Mouse (Mus musculus) liver, embryonic 16.5 days (tissue): ENCODE results near the gene Nptxr. TPM values are rescaled to one million over a fixed set of nuclear protein-coding genes. Genes with fewer than 3 reads are reported as not detected.

Experiments used
- ATAC-seq: fragments of 200-750 bp; cut with Nextera tagmentation; 2 replicates; pipeline ENCODE4 v1.8.0; 2017; ENCODE audit warnings: low read depth, mild to moderate bottlenecking, moderate number of reproducible peaks, moderate library complexity
- H3K27ac ChIP-seq: fragments of 300-500 bp; sonication (generic); 2 replicates; pipeline ENCODE4 v1.5.1; 2014; ENCODE audit warnings: mild to moderate bottlenecking, low read length
- H3K27me3 ChIP-seq: fragments of 300-500 bp; sonication (generic); 2 replicates; pipeline ENCODE4 v1.6.1; 2014; ENCODE audit warnings: low read depth, low read length, mixed read lengths; ENCODE audit not compliant: control insufficient read depth, insufficient read depth
- H3K36me3 ChIP-seq: fragments of 300-500 bp; sonication (generic); 2 replicates; pipeline ENCODE4 v1.6.1; 2014; ENCODE audit warnings: mild to moderate bottlenecking; ENCODE audit not compliant: control insufficient read depth, insufficient read depth
- H3K4me1 ChIP-seq: fragments of 300-500 bp; sonication (generic); 2 replicates; pipeline ENCODE4 v1.6.1; 2014; ENCODE audit warnings: low read depth, low read length, mixed read lengths; ENCODE audit not compliant: control insufficient read depth
- H3K4me2 ChIP-seq: fragments of 300-500 bp; sonication (generic); 2 replicates; pipeline ENCODE4 v1.6.1; 2014; ENCODE audit warnings: low read depth, low read length, mixed read lengths
- H3K4me3 ChIP-seq: fragments of 300-500 bp; sonication (generic); 2 replicates; pipeline ENCODE4 v1.5.1; 2014; ENCODE audit warnings: low read depth, mild to moderate bottlenecking, low read length
- H3K9ac ChIP-seq: fragments of 300-500 bp; sonication (generic); 2 replicates; pipeline ENCODE4 v1.6.1; 2014; ENCODE audit warnings: low read depth, low read length
- H3K9me3 ChIP-seq: fragments of 300-500 bp; sonication (generic); replicated peaks from 2 replicates; pipeline ENCODE4 v1.6.1; 2016; ENCODE audit warnings: low read length; ENCODE audit not compliant: control insufficient read depth
- WGBS: fragments of 180-500 bp; shearing (Covaris S2); extraction: QIAGEN DNeasy Blood & Tissue Kit; methylation state at CpG from one replicate; pipeline ENCODE4 v1.1.7; 2014; ENCODE audit not compliant: insufficient replicate concordance; 5-methylcytosine and 5-hydroxymethylcytosine counted together
- polyA plus RNA-seq: library from polyadenylated mRNA; unstranded; fragments of >200 nt; fragmentation: Nextera tagmentation; extraction: Ambion mirVana; gene quantifications from 2 replicates; pipeline ENCODE4 v1.2.1, GENCODE M21; 2015

The Nptxr gene
- polyA plus RNA-seq, 1 experiment from 2014 or later, result 0.14 TPM

GRCm38 (mm10) chr15:79797680-79798079 is 6.9 kb downstream of the Nptxr start:
- Histone ChIP-seq H3K9ac (no peak overlapping the region), H3K4me2 (no peak overlapping the region), H3K4me1 (no peaks in the 10 kb centered on the region), H3K27me3 (peaks cover 16% of the 10 kb centered on the region), H3K4me3 (no peak overlapping the region), H3K27ac (no peak overlapping the region), H3K36me3 (no peaks in the 10 kb centered on the region), H3K9me3 (no peaks in the 10 kb centered on the region)
- no peak for ATAC-seq
- 57% methylated on average over 8 of the region's 8 CpGs for WGBS

- no peaks in the 10 kb centered on the region for H3K36me3 ChIP-seq
- H3K4me1 ChIP-seq, result no peaks in the 10 kb centered on the region
- no peak overlapping the region for H3K27ac ChIP-seq
- 65% methylated on average over 7 of the region's 7 CpGs for WGBS
- no peak overlapping the region for H3K4me3 ChIP-seq
- no peaks in the 10 kb centered on the region for H3K9me3 ChIP-seq
- H3K4me2 ChIP-seq, result no peak overlapping the region
- no peak overlapping the region for H3K9ac ChIP-seq
- ATAC-seq, result no peak
- peaks cover 10% of the 10 kb centered on the region for H3K27me3 ChIP-seq
These were observed 7.5 kb downstream of the Nptxr start for GRCm38 (mm10) chr15:79797096-79797495.

- peaks cover 3% of the 10 kb centered on the region for H3K27me3 ChIP-seq
- no peak overlapping the region for H3K27ac ChIP-seq
- H3K4me2 ChIP-seq, result no peak overlapping the region
- no peak overlapping the region for H3K4me3 ChIP-seq
- no peaks in the 10 kb centered on the region for H3K4me1 ChIP-seq
- 71% methylated on average over 12 of the region's 12 CpGs for WGBS
- H3K36me3 ChIP-seq, result no peaks in the 10 kb centered on the region
- H3K9ac ChIP-seq, result no peak overlapping the region
- H3K9me3 ChIP-seq, result no peaks in the 10 kb centered on the region
- ATAC-seq, result no peak
These were observed 8.3 kb downstream of the Nptxr start for GRCm38 (mm10) chr15:79796256-79796655.

- Histone ChIP-seq H3K9ac (no peak overlapping the region), H3K27me3 (peaks cover 3% of the 10 kb centered on the region), H3K4me2 (no peak overlapping the region), H3K4me3 (no peak overlapping the region), H3K9me3 (no peaks in the 10 kb centered on the region), H3K4me1 (no peaks in the 10 kb centered on the region), H3K36me3 (no peaks in the 10 kb centered on the region), H3K27ac (no peak overlapping the region)
- WGBS, result 15% methylated on average over 20 of the region's 20 CpGs
- ATAC-seq, result no peak
These were observed 10.4 kb downstream of the Nptxr start for GRCm38 (mm10) chr15:79794173-79794572.

- 65% methylated on average over 9 of the region's 9 CpGs for WGBS
- Histone ChIP-seq H3K4me2 (no peak overlapping the region), H3K27ac (no peak overlapping the region), H3K9me3 (no peaks in the 10 kb centered on the region), H3K4me3 (no peak overlapping the region), H3K9ac (no peak overlapping the region), H3K4me1 (no peaks in the 10 kb centered on the region), H3K36me3 (no peaks in the 10 kb centered on the region), H3K27me3 (peaks cover 3% of the 10 kb centered on the region)
- no peak for ATAC-seq
These were observed 11.5 kb downstream of the Nptxr start for GRCm38 (mm10) chr15:79793076-79793475.

- Histone ChIP-seq H3K36me3 (no peaks in the 10 kb centered on the region), H3K9ac (no peak overlapping the region), H3K4me1 (no peaks in the 10 kb centered on the region), H3K27me3 (peaks cover 7% of the 10 kb centered on the region), H3K4me3 (no peak overlapping the region), H3K9me3 (no peaks in the 10 kb centered on the region), H3K4me2 (no peak overlapping the region), H3K27ac (no peak overlapping the region)
- 26% methylated on average over 19 of the region's 19 CpGs for WGBS
- ATAC-seq, result no peak
These were observed 12.1 kb downstream of the Nptxr start for GRCm38 (mm10) chr15:79792455-79792854.

- H3K9ac ChIP-seq, result no peak overlapping the region
- H3K4me3 ChIP-seq, result no peak overlapping the region
- 3% methylated on average over 12 of the region's 12 CpGs for WGBS
- no peaks in the 10 kb centered on the region for H3K36me3 ChIP-seq
- H3K4me2 ChIP-seq, result no peak overlapping the region
- no peaks in the 10 kb centered on the region for H3K9me3 ChIP-seq
- peaks cover 7% of the 10 kb centered on the region for H3K27me3 ChIP-seq
- ATAC-seq, result no peak
- H3K4me1 ChIP-seq, result no peaks in the 10 kb centered on the region
- no peak overlapping the region for H3K27ac ChIP-seq
These were observed 13.1 kb downstream of the Nptxr start for GRCm38 (mm10) chr15:79791502-79791901.

GRCm38 (mm10) chr15:79790905-79791304 is 13.7 kb downstream of the Nptxr start:
- Histone ChIP-seq H3K9me3 (no peaks in the 10 kb centered on the region), H3K27me3 (peaks cover 7% of the 10 kb centered on the region), H3K4me3 (no peak overlapping the region), H3K9ac (no peak overlapping the region), H3K27ac (no peak overlapping the region), H3K4me1 (no peaks in the 10 kb centered on the region), H3K4me2 (no peak overlapping the region), H3K36me3 (no peaks in the 10 kb centered on the region)
- ATAC-seq, result no peak
- 66% methylated on average over 6 of the region's 6 CpGs for WGBS

- H3K36me3 ChIP-seq, result no peaks in the 10 kb centered on the region
- 39% methylated on average over 8 of the region's 8 CpGs for WGBS
- no peak for ATAC-seq
- H3K9me3 ChIP-seq, result no peaks in the 10 kb centered on the region
- no peak overlapping the region for H3K9ac ChIP-seq
- H3K27me3 ChIP-seq, result peaks cover 10% of the 10 kb centered on the region
- no peaks in the 10 kb centered on the region for H3K4me1 ChIP-seq
- H3K4me3 ChIP-seq, result no peak overlapping the region
- no peak overlapping the region for H3K4me2 ChIP-seq
- no peak overlapping the region for H3K27ac ChIP-seq
These were observed 14.5 kb downstream of the Nptxr start for GRCm38 (mm10) chr15:79790111-79790510.
